Mouse (Mus musculus) cerebellum, adult 18-20 months (tissue): ENCODE results near the gene Slf1.
A peak's percentile ranks its signal among the peaks of the same experiment; 100 is the strongest.

Experiments
- DNase-seq, 2 experiments: peaks; one replicate each; pipeline ENCODE4 v3.0.0; 2021

Slf1 gene

GRCm38 (mm10) chr13:77134931-77135620 lies at the start of gene Slf1, which contains the start of gene 2210408I21Rik:
Gene Slf1, minus strand, starts transcription at chr13:77135473.
Gene 2210408I21Rik, plus strand, starts transcription at chr13:77135540.
- peak; percentile 89 to 91 for DNase-seq

GRCm38 (mm10) chr13:77177931-77178330 lies 42.7 kb upstream of the Slf1 start:
- no peak for DNase-seq

GRCm38 (mm10) chr13:77140890-77141289 lies 5.6 kb upstream of the Slf1 start:
- DNase-seq: no peak

- no peak for DNase-seq
These were observed 328 bp upstream of the Slf1 start for GRCm38 (mm10) chr13:77135621-77135981.

GRCm38 (mm10) chr13:77131132-77131531 lies 4.1 kb downstream of the Slf1 start:
- DNase-seq: no peak

DNA sequence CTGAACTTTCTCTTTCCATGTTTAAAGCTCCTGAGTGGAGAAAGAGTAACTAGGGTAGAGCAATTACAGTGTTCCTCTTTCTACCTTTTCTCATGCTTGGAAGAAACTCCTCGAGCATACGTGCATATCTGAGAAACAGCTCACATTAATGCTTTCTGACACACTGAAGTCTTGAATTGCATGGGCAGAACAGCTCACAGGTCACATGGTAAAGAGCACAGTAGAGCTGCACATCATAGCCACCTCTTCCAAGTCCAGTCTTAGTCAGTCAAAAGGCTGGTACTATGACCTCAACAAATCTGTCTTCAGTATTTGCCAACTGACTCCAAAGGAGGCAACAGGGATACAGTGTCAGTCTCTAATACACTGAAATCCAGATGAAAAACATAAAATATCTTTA lies 7.0 kb downstream of the Slf1 start:
- no peak for DNase-seq

- no peak for DNase-seq
These were observed 10.1 kb downstream of the Slf1 start for GRCm38 (mm10) chr13:77125159-77125558.

- DNase-seq: no peak
These were observed 16.6 kb downstream of the Slf1 start for GRCm38 (mm10) chr13:77118695-77119094.

- DNase-seq: no peak
These were observed 27.5 kb downstream of the Slf1 start for GRCm38 (mm10) chr13:77107734-77108133.

GRCm38 (mm10) chr13:77092876-77093275 lies 42.4 kb downstream of the Slf1 start:
- DNase-seq: peak; percentile 23 to 61

DNA sequence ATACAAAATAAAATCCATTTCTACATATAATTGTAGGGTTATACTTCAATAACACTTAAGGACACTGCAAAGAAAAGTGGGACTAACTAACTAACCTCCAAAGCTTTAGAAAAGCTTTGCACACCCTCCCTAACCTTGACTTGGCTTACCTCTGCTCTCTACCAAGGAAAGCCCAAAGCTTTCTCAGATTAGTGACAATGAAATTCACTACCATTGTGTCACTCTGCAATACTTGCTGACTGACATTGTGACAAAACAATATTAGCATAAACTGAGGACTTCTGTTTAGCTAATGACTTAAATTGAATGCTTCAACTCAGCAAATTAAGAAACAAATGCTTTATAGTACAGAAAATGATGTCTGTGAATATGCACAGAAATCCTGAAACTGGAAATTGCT lies 63.2 kb downstream of the Slf1 start:
- no peak for DNase-seq

- no peak for DNase-seq
These were observed 66.4 kb downstream of the Slf1 start for GRCm38 (mm10) chr13:77068847-77069246.

- DNase-seq: no peak
These were observed 72.1 kb downstream of the Slf1 start for GRCm38 (mm10) chr13:77063221-77063620.

GRCm38 (mm10) chr13:77049736-77050135 lies 85.5 kb downstream of the Slf1 start:
- DNase-seq: no peak

DNA sequence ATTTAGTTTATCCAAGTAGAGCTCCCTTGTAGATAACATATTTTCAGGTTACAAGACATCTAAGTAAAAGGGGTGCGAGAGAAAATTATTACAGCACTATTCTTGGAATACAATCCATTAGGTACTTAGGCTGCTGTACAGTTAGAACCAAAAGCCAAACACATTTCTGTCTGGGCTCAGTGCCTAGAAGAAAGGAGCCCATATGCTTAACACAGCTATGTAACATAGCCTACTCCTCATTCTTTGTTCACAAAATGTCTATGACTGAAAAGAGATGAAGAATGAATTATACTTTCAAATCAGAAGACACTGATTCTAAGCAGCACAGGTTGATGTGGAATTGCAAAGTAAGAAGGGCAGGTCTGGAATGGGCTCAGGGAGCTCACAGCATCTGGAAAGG lies 86.8 kb downstream of the Slf1 start:
- peak; percentile 43 to 71 for DNase-seq

GRCm38 (mm10) chr13:77047179-77047931 lies 87.9 kb downstream of the Slf1 start:
- peak; percentile 23 to 30 for DNase-seq

GRCm38 (mm10) chr13:77046416-77046815 lies 88.9 kb downstream of the Slf1 start:
- DNase-seq: peak in 1 of 2 experiments; percentile 9

GRCm38 (mm10) chr13:77045375-77045774 lies 89.9 kb downstream of the Slf1 start:
- DNase-seq: no peak

GRCm38 (mm10) chr13:77043375-77043774 lies 91.9 kb downstream of the Slf1 start:
- DNase-seq: no peak

- no peak for DNase-seq
These were observed 105.7 kb downstream of the Slf1 start for GRCm38 (mm10) chr13:77029594-77029993.

DNA sequence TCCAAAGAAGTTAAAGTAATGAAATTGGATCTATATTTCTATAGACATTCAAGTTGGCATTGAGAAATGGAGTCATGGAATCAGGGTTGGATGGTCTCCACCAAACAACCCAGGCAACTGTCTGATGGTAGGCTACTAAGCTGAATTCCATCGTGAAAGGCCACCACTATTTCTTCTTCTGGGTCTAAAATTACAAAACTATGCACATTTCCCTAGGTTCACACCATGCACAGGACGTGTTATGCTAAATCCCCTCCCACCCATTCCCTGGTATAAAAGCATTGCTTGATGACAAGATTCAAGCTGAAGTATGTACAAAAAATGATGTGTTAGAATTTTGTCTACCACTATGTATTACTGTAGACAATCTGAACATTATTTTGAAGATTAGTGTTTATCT lies 116.4 kb downstream of the Slf1 start:
- DNase-seq: no peak

- DNase-seq: no peak
These were observed 131.6 kb downstream of the Slf1 start for GRCm38 (mm10) chr13:77003684-77004083.

GRCm38 (mm10) chr13:77002628-77003027 lies 132.6 kb downstream of the Slf1 start:
- no peak for DNase-seq
